Mouse (Mus musculus): ENCODE results near the gene Fgf14.
"Not testable (repeated sequence)": the region's sequence is repeated elsewhere in the genome, so short reads cannot be mapped to it uniquely, and the experiment has no call there.

Gene Fgf14

DNA sequence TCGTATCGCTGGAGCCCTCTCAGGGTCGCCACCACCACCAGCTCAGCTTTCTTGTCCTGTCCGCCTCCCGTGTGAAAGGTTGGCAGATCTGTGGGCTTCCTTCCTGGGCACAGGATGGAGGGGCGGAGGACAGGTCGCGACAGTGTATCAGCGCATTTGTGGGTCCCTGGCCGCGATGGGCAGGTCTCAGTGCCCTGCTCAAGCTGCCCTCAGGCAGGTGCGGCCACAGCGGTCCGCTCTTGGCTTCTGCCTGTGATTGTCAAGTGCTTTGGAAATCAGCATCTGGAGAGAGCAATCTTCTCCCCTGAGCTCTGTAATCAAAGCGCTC is 484.1 kb downstream of the Fgf14 start:
- no peak for DNase-seq (ENCODE audit: low read depth, low spot score)

DNA sequence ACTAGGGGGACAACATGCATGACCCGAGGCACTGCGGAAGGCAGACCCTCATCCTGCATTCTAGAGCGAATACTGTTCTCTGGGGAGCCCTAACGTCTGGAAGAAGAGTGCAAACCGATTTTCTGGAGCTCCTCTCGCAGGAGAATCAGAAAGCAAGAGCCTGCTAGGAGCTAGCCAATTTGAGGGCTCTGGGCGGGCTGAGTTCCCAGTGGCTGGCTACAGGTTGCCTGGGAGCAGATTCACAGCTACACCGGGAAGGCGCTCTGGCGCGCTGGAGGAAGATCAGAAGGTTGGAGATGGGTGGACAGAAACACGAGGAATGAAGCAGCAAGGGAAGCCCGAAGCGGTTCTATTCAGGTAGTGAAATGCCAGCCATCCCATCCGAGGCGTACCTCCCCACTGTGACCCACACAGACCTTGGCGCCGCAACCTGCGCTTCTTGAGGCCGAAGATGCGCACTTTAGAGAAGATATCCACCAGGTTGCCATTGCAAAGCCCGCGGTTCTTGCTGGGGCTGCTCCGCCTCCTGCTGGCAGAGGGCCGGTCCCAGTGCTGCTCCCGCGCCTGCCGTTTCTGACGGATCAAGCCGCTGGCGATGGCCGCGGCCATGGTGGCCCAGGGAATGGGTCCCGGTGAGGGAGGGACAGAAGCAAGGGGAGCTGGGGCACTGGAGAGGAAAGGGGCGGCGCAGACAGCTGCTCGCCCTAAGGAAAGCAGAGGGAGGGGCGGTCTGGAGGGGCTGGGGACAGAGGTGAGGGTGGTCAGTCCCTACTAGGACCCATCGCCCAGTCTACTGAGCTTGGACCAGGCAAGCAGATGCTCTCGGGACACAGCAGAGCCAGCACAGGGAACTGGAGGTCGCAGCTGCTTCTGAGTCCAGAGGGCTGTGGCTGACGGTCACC is 484.8 kb downstream of the Fgf14 start:
- no peak for DNase-seq (ENCODE audit: low read depth, low spot score)

DNA sequence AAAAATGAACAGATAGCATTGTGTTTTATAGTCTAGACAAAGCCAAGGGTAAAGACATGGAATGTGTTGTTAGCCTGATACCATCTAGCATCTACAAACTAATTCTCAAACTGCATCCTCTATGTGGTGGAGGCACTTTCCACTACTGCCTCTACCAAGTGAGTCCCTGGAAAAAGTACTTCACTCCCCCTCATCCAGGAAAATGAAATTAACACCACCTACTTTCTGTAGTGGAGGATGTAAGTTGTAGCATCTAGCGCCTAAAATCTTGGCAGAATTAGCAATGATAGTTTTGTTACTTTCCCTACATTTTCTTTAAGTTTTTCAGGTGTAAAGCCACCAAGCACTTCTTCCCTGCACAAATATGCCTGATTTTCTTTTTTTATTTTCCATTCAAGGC is 496.7 kb downstream of the Fgf14 start:
- DNase-seq (ENCODE audit: low read depth, low spot score), result no peak

DNA sequence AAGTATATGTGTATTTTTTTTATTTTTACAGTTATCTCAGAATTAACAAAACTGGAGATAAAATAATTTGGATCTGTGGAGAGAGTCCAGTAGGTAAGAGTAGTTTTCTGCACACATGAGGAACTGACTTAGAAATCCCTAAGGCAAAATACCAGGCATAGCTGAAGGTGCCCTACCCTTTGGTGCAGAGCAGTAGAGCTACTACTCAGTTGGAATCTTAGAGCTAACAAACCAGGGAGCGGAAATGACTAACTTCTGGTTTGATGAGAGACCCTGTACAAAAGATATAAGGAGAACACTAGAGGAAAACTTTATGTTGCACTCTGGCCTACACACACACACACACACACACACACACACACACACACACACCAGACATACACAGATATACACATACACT is 502.8 kb downstream of the Fgf14 start:
- DNase-seq (ENCODE audit: low read depth, low spot score), result no peak

DNA sequence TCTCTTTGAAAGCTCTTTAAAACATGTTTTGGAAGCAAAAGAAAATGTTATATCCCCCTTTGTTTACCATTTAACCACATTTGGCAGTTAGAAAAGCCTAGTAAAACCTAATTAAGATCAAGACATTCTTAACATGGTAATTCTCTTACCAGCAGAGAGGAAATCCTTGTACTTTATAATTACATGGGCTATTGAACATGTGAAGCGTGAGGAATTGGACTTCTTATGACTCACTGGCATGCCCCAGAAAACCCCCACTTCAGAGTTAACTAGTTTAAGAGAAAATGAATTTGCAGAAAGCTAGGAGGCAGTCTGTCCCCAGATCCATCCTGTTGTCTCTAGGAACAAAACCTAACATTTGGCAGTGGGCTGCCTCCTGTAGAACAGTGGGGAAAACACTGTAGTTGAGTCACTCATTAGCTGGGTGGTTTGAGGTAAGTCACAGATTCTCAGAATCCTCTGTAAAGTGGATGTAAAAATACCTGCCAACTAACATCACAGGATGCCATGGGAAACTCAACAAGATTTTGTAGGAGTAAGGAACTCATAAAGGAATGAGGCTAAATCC is 513.2 kb downstream of the Fgf14 start:
- DNase-seq (ENCODE audit: low read depth, low spot score), result no peak

DNA sequence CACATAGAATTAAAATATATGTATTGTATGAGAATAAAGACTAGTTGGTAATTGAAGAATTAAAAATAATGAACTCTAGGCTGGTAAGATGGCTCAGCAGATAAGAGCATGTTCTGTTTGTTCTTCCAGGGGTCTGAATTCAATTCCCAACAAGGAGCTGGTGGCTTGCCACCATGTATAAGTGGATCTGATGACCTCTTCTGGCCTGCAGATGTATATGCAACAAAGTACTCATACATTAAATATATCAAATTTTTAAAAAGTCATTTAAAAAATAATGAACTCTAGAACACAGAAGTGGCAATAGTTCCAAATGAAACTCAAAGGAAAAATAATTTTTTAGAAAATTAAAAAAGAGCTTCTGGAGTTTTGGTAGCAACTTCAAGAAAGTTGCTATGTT is 529.5 kb downstream of the Fgf14 start:
- DNase-seq (ENCODE audit: low read depth, low spot score), result peak; percentile 50

DNA sequence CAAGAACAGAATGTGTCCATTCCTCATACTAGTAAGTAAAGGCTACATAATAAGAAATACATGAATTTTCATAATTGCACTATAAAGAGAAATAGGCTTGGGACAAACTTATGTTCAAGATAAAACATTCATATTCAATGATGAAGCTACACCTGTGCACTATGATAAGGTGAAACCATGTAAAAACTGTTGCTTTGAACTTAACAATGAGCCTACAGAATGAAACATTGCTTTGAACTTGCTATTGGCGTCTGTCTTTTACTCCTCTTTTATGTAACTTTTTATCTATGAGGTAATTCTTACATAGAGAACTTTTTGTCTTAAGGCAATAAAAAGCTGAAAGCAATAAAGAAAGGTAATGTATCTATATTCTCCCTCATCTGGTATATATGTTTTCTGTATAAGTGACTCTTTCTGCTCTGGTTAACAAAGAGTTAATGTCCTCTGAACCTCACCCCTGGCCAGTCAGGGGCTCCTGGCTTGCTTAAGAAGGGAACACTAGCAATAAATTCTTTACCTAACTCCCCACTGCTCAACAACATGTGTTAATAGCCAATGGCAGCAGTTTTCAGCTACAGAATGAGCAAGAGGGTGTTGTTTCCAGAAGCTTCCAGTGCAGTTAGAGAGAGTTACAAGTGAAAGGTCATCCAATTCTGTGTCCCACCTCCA is 569.6 kb downstream of the Fgf14 start:
- no peak for DNase-seq (ENCODE audit: low read depth, low spot score)

DNA sequence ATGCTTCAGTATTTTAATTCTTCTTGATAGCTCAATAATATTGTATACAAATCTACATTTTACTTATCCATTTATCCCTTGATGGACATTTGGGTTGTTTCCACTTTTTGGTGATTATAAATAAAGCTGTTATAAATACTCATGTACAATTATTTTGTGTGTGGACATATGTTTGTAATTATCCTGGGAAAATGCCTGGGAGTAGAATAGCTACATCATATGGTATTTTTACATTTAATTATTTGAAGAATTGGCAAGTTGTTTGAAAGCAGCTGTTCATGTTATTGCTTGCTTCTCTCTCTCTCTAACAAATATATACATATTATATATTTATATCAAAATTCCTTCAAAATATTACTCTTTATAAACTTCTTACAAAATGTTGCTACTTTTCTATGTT is 593.8 kb downstream of the Fgf14 start:
- no peak for DNase-seq (ENCODE audit: low read depth, low spot score)

DNA sequence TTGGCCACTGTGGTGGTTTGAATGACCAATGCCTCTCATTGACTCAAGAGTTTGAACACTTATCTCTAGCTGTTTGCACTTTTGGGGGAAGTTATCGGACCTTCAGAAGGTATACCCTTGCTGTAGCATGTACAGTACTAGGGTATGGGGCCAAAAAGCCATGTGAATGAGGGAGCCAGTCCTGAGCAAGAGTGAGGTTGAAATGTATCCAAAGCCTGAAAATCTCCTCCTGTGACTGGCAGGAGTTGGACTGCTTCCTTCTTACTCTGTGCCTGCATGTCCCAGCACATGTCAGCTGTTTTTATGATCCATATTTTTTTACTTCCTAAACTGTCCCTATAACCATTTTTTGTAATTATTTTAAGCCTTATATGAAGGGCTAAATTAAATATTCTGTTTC is 632.9 kb downstream of the Fgf14 start:
- DNase-seq (ENCODE audit: low read depth, low spot score), result no peak

DNA sequence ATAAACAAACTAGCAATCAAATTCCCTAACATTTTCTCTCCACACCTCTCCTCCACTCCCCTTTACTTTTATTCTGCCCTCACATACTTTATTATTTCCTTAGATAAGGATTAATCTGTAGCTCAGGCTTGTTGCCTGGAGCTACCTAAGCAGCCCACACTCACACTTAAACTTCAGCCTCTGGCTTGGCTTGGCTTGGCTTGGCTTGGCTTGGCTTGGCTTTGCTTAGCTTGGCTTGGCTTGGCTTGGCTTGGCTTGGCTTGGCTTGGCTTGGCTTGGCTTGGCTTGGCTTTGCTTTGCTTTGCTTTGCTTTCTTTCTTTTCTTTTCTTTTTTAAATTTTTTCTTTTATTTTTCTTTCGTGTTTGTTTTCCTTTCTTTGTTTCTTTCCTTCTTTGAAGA is 636.3 kb downstream of the Fgf14 start:
- no peak for DNase-seq (ENCODE audit: low read depth, low spot score)

DNA sequence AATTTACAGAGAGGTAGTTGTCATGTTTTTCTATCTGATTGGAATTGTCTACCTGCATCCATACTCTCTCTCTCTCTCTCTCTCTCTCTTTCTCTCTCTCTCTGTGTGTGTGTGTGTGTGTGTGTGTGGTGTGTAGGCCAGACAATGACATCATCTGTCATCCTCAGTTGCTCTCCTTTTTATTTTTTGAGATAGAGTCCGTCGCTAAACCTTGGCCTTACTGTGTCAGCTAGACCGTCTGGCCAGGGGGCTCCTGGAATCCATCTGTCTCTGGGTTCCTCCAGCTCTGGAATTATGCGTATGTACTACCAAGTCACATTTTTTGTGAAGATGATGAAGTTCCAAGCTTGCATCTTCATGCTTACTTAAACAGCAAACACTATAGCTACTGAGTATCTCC is 639.5 kb downstream of the Fgf14 start:
- no peak for DNase-seq (ENCODE audit: low read depth, low spot score)

DNA sequence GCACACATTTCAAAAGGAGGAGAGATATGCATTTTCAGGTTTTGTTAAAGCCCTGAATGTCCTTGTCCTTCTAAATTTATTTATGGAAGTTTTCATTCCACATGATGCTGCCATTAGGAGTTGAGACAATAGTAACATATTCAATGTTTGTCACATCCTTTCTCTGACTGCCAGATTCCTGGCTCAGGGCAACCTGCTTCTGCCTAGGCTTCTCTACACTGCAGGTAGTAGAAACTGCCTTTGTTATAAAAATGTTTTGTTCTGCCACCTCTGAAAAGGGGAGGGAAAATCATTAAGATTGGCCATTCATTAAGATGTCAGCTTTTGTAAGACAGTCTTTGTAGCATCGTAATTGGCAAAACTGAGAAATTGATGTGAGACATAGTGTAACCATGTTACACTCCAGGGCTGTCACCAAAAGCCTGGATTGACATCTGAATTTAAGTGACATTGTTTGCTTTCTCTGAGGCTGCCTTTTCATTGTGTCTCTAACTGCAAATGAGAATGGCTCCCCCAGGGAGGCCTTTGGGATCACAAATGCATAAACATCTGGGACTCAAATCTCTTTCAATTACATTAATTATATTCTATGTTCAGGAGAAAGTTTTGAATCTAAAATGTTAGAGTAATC is 640.2 kb downstream of the Fgf14 start:
- no peak for DNase-seq (ENCODE audit: low read depth, low spot score)

DNA sequence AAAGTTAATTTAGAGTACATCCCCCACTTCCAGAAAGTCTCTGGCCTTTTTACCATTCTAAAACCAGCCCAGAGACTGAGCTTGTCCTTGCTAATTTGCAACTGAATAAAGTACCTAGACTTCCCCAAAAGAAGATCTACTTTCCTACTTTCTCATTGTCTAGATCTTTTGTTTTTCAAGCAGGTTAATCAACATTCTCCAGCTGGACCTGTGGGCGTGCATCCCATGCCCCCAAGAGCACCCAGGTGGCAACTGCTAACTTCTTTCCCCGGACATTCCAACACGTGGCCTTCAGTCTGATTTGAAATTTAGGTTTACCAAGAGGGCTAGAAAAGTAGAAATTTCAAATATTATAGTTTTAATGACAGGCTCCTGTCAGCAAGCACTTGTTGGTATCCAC is 643.6 kb downstream of the Fgf14 start:
- DNase-seq (ENCODE audit: low read depth, low spot score), result not testable (repeated sequence)

DNA sequence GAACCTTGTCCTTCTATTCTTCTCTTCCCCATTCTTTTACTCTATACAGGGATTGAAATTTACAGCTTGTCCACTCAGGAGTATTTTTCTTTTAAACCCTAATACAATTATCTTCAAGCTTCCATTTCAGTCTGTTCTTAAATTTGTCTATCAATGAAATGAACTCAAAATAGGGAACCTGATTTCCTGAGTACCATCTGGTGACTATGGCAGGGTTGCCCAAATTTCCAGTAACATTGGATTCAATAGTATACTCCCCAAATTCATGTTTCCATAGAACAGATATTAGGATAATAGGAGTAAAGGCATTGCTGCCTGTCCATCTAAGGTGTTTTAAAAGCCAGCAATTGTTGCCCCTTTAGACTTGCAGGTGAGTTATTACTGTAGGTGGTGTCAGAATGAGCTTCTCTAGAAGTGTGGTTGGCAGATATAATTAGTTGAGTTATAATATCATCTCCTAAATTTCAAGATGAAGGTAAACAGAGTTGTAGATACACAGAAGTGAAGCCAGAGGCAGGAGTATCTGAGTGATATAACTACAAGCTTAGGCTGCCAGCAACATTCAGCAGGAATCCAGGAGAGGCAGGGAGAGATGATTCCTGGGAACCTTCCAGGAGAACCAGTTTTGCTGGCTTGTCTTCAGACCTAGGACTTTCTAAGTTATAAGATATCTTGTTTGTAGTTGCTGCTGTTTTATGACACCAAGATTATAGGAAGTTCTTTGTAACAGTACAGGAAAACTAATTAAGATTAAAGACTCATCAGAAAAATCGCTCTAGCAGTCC is 648.8 kb downstream of the Fgf14 start:
- no peak for DNase-seq (ENCODE audit: low read depth, low spot score)

DNA sequence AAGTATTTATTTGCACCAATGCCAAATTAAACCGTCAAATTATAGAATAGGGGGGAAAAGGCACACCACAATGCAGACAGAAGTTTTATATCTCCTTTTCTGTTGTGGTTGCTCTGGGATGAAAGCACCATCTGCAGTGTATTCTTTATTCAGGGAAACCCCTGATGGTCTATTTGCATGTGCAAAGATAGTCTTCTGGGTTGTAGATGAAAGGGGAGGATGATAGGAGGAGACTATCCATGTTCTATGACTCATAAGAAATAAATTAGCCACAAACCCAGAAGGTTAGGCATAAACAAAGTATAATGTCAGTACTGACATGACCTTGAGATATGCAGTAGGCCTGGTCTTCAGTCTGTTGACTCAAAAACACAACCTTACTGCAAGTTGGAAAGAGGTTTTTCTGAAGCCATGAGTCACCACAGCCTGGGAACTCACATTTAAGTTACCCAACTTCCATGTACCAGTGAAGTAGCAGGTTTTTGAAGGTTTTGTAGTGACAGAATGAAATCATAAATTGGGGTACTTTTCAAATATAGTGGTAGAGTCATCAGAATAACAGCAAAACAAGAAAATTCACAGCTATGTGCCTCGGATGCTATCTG is 686.2 kb downstream of the Fgf14 start:
- DNase-seq (ENCODE audit: low read depth, low spot score), result peak; percentile 78

DNA sequence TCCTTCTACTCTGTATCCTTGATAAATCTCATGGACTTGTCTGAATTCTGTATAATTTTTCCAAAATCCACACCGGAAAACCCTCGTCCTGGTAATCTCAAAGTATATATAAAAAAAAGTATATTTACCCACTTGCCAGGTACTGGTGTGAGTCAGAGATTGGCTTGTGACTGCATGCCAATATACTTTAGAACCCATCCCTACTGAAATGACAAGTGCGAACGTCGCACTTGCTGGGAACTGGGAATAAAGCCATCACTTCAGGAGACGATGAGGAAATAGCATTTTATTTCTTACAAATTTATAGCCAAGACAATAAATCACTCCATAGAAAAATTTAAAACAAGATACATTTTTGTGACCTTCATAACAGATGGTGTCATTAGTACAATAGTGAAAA is 708.9 kb downstream of the Fgf14 start:
- no peak for DNase-seq (ENCODE audit: low read depth, low spot score)

DNA sequence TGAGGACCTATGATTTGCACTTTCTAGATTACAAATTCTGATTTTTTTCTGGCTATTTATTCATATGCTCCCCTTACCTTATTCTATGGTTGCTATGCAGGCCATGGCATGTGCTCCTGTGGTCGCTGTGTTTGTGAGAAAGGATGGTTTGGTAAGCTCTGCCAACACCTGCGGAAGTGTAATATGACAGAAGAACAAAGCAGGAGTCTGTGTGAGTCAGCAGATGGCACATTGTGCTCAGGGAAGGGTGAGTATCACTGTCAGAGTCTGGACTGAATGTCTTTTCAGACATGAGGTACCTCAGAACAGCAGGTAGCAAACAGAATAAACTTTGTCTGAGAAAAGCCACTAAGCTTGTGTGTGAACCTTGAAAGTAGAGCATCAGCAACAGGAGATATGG is 710.4 kb downstream of the Fgf14 start:
- peak; percentile 34 for DNase-seq (ENCODE audit: low read depth, low spot score)

All from A20 (cell line).